Mouse (Mus musculus) lung, postnatal 0 days (tissue): ENCODE data around the gene Arhgap25.

Source experiments
- CTCF ChIP-seq: IDR thresholded peaks from 2 replicates; pipeline ENCODE4 v1.5.1; 2016; ENCODE audit warnings: antibody characterized with exemption, mild to moderate bottlenecking
- EP300 ChIP-seq: IDR thresholded peaks from 2 replicates; pipeline ENCODE4 v1.6.1; 2016; ENCODE audit warnings: antibody characterized with exemption, mild to moderate bottlenecking, control low read depth

- TF ChIP-seq CTCF (no peak), EP300 (no peak)
These were observed 49.2 kb downstream of the Arhgap25 start for GRCm38 (mm10) chr6:87483900-87484289.
